Comparison of ENCODE assay signal across 20 mouse cellular contexts in the genomic region with DNA sequence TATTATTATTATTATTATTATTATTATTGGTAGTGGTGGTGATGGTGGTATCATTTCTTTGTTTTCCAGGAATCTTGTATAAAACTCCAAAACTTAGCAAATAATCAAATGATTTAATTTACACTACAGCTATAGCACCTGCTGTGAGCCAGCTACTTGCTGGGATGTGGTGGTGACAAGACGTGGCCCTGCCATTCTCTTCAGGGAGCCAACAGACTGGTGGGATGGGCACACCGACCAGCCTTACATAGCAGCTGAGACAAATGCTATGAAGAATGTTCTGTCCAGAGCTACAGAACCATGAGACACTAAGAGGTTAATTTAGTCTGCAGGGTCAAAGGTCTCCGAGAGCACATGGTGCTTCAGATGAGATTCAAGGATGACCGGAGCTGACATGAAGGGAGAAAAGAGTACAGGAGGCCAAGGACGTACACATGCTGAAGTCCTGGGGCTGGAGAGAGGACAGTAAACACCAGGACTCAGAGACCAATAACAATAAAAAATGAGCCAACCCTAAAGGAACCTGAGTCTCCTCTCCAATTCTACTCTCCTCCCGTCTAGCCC. TPM values are rescaled to one million over a fixed set of nuclear protein-coding genes. Genes with fewer than 3 reads are reported as not detected.
DNase-seq lines count a peak whose midpoint lies in the region; ATAC-seq and TF ChIP-seq lines count a peak whose summit lies in the region.
"Had no signal": no experiment of that assay in that cellular context is flagged by ENCODE, and none has a peak within 500 bp of the region (broad histone marks: within the 10 kb centered on the region; RNA-seq: fewer than 3 reads in every experiment).

No protein-coding gene starts in this region.

- no peaks in the 10 kb centered on the region for H3K27me3 ChIP-seq in heart, embryonic 12.5 days (replicated peaks)
- no peaks in the 10 kb centered on the region for H3K27me3 ChIP-seq in intestine, postnatal 0 days (replicated peaks; ENCODE audit: control insufficient read depth, insufficient read depth, low read length)
- H3K27me3 ChIP-seq in intestine, embryonic 15.5 days (replicated peaks) = no peaks in the 10 kb centered on the region
- H3K27me3 ChIP-seq in small intestine, adult 2 months (ENCODE audit: control insufficient read depth, insufficient read depth, low read length) = no peaks in the 10 kb centered on the region
- H3K27me3 ChIP-seq: CH12.LX; forebrain, embryonic 13.5 days; limb, embryonic 13.5 days; stomach, embryonic 15.5 days had no signal

- intact Hi-C loops in heart, postnatal 10 days (cut with DNase I) = no loop called here

- H3K9me3 ChIP-seq in heart, embryonic 12.5 days (replicated peaks) = no peaks in the 10 kb centered on the region
- no peaks in the 10 kb centered on the region for H3K9me3 ChIP-seq in intestine, postnatal 0 days (ENCODE audit: control insufficient read depth)
- H3K9me3 ChIP-seq in intestine, embryonic 15.5 days = no peaks in the 10 kb centered on the region
- H3K9me3 ChIP-seq: forebrain, embryonic 13.5 days; limb, embryonic 13.5 days; stomach, embryonic 15.5 days had no signal

- TF ChIP-seq CTCF in intestine, postnatal 0 days (IDR thresholded peaks at IDR 0.05; ENCODE audit: low read depth) = no peak
- no peak for TF ChIP-seq CTCF in small intestine, adult 2 months (IDR thresholded peaks at IDR 0.05; ENCODE audit: extremely low read depth, insufficient read length, insufficient replicate concordance, low read depth, low read length)

- no peak for ATAC-seq in heart, embryonic 12.5 days (ENCODE audit: insufficient number of reproducible peaks, low FRiP score)
- no peak for ATAC-seq in intestine, postnatal 0 days
- no peak for ATAC-seq in intestine, embryonic 15.5 days
- ATAC-seq: forebrain, embryonic 13.5 days had no signal

- H3K36me3 ChIP-seq in heart, embryonic 12.5 days = no peaks in the 10 kb centered on the region; the same call in 1 of the 2 replicates
- H3K36me3 ChIP-seq in intestine, postnatal 0 days (ENCODE audit: control insufficient read depth, insufficient read depth) = no peaks in the 10 kb centered on the region
- no peaks in the 10 kb centered on the region for H3K36me3 ChIP-seq in intestine, embryonic 15.5 days
- H3K36me3 ChIP-seq in small intestine, adult 2 months (ENCODE audit: control insufficient read depth, insufficient read depth, low read length) = no peaks in the 10 kb centered on the region
- H3K36me3 ChIP-seq: stomach, embryonic 15.5 days had no signal

- H3K4me3 ChIP-seq in heart, embryonic 12.5 days = no peak overlapping the region
- H3K4me3 ChIP-seq in intestine, postnatal 0 days (ENCODE audit: low read depth, low read length) = no peak overlapping the region
- H3K4me3 ChIP-seq in intestine, embryonic 15.5 days (replicated peaks) = no peak overlapping the region
- no peak overlapping the region for H3K4me3 ChIP-seq in small intestine, adult 2 months (ENCODE audit: low read depth, low read length)
- H3K4me3 ChIP-seq: forebrain, embryonic 13.5 days; limb, embryonic 13.5 days; stomach, embryonic 15.5 days had no signal

- WGBS in heart, embryonic 12.5 days = 78% methylated on average over 6 of the region's 6 CpGs
- WGBS in intestine, postnatal 0 days = 64% methylated on average over 6 of the region's 6 CpGs
- 70% methylated on average over 6 of the region's 6 CpGs for WGBS in intestine, embryonic 15.5 days
- WGBS in small intestine, adult 2 months = 70% methylated on average over 6 of the region's 6 CpGs

- peak overlapping the region; percentile 2; the same call in 1 of the 2 replicates for H3K27ac ChIP-seq in heart, embryonic 12.5 days (ENCODE audit: poor library complexity, severe bottlenecking)
- 0 out of 2 replicates have a peak overlapping the region, but pooled peaks have one; percentile 30 for H3K27ac ChIP-seq in intestine, postnatal 0 days (ENCODE audit: low read depth, low read length)
- no peak overlapping the region for H3K27ac ChIP-seq in intestine, embryonic 15.5 days
- peak overlapping the region; percentile 65 for H3K27ac ChIP-seq in small intestine, adult 2 months (ENCODE audit: insufficient read depth, low read depth, low read length)
- H3K27ac ChIP-seq: forebrain, embryonic 13.5 days; hindbrain, postnatal 0 days had no signal

- H3K4me2 ChIP-seq in heart, embryonic 12.5 days = no peak overlapping the region
- no peak overlapping the region for H3K4me2 ChIP-seq in intestine, postnatal 0 days (replicated peaks; ENCODE audit: low read depth)
- no peak overlapping the region for H3K4me2 ChIP-seq in intestine, embryonic 15.5 days (replicated peaks)
- H3K4me2 ChIP-seq: forebrain, embryonic 13.5 days; limb, embryonic 13.5 days; stomach, embryonic 15.5 days had no signal

- DNase-seq in heart, postnatal 10 days = no peak
- DNase-seq in kidney, postnatal 36 days = peak; percentile 47 to 66
- no peak for DNase-seq in kidney, postnatal 14 days
- DNase-seq: adrenal gland, postnatal 14 days; cerebellum, adult 9-11 months; gastrocnemius, postnatal 10 days; layer of hippocampus, postnatal 36 days; lung, postnatal 10 days; right cerebral cortex, postnatal 25 days; thymus, adult 18-20 months; thymus, postnatal 4 days had no signal

- H3K9ac ChIP-seq in heart, embryonic 12.5 days = no peak overlapping the region
- H3K9ac ChIP-seq in intestine, postnatal 0 days (ENCODE audit: low read depth, low read length) = no peak overlapping the region
- H3K9ac ChIP-seq in intestine, embryonic 15.5 days = no peak overlapping the region
- H3K9ac ChIP-seq: forebrain, embryonic 13.5 days; limb, embryonic 13.5 days; stomach, embryonic 15.5 days had no signal

- peaks cover 72% of the 10 kb centered on the region for H3K4me1 ChIP-seq in heart, embryonic 12.5 days (replicated peaks)
- H3K4me1 ChIP-seq in intestine, postnatal 0 days (replicated peaks; ENCODE audit: control insufficient read depth, insufficient read depth, low read length) = peaks cover 23% of the 10 kb centered on the region
- H3K4me1 ChIP-seq in intestine, embryonic 15.5 days (replicated peaks) = peaks cover 7% of the 10 kb centered on the region; the same call in 1 of the 2 replicates
- H3K4me1 ChIP-seq in small intestine, adult 2 months (ENCODE audit: control insufficient read depth, insufficient read depth, insufficient read length, low read length) = peaks cover 40% of the 10 kb centered on the region; the same call in 1 of the 2 replicates

- TF ChIP-seq POLR2A in small intestine, adult 2 months (IDR thresholded peaks at IDR 0.05; ENCODE audit: low read depth, low read length) = no peak

RNA-seq across cellular contexts. Expression of gene Sorbs1, which starts 15.3 kb away (rescaled TPM):
- polyA plus RNA-seq in heart, embryonic 12.5 days (2016; fragmentation: Nextera tagmentation; extraction: Ambion mirVana) = 86.6 and 89.3 TPM in 2 replicates
- total RNA-seq in heart, postnatal 10 days (2021) = 100 to 1,000 TPM; 355 to 547 TPM
- 73.8 and 86.2 TPM in 2 replicates for polyA plus RNA-seq in intestine, postnatal 0 days (2015; fragmentation: Nextera tagmentation; extraction: Ambion mirVana)
- 72.1 and 76.3 TPM in 2 replicates for polyA plus RNA-seq in intestine, embryonic 15.5 days (2015; fragmentation: Nextera tagmentation; extraction: Ambion mirVana)
- polyA plus RNA-seq in small intestine, adult 2 months (2012; rRNA removed) = 8.8 and 13.2 TPM in 2 replicates

Comparison
In these comparisons a context has a peak if more than half of its experiments do, and no peak if none do; other contexts are left out.
1. DNase-seq: peak in kidney, postnatal 36 days (2 of 2); none in heart, postnatal 10 days (0 of 2) and kidney, postnatal 14 days (single experiment).